Mouse (Mus musculus): ENCODE measurements around the gene Ntng2. TPM values are rescaled to one million over a fixed set of nuclear protein-coding genes. Genes with fewer than 3 reads are reported as not detected.

Ntng2 gene
- total and polyA plus RNA-seq, 3 experiments, result 5.4 to 19.1 TPM; not detected in 1

- no peaks in the 10 kb centered on the region; a peak in 1 of 4 replicates for H3K36me3 ChIP-seq (ENCODE audit: control insufficient read depth in 1 of 2, insufficient read depth in 2 of 2, low read length in 2 of 2)
- H3K27me3 ChIP-seq (ENCODE audit: control insufficient read depth in 1 of 2, insufficient read depth in 2 of 2, low read length in 2 of 2), result no peaks in the 10 kb centered on the region
- TF ChIP-seq CHD1 (IDR thresholded peaks at IDR 0.05; ENCODE audit: low read depth, low read length) (no peak), UBTF (IDR thresholded peaks at IDR 0.05; ENCODE audit: borderline replicate concordance, insufficient read depth, low read depth, low read length) (no peak), POLR2AphosphoS5 (IDR thresholded peaks at IDR 0.05; ENCODE audit: borderline replicate concordance, low read depth, low read length) (no peak)
- H3K9ac ChIP-seq (ENCODE audit: control insufficient read depth, low read depth, low read length, poor library complexity, severe bottlenecking), result no peak overlapping the region
- DNase-seq (ENCODE audit: low read depth, low spot score), result no peak
- H3K27ac ChIP-seq (ENCODE audit: control insufficient read depth, low read depth, low read length), result no peak overlapping the region
- H3K9me3 ChIP-seq (replicated peaks; ENCODE audit: insufficient read depth, low read length), result no peaks in the 10 kb centered on the region
- H3K4me1 ChIP-seq (ENCODE audit: control insufficient read depth in 1 of 2, insufficient read depth in 2 of 2, low read length in 2 of 2), result peaks cover 0 to 7% of the 10 kb centered on the region in 2 experiments; a peak in 2 of 4 replicates
- H3K79me2 ChIP-seq (ENCODE audit: control insufficient read depth, insufficient read depth, low read length, poor library complexity), result peaks cover 21% of the 10 kb centered on the region
- H3K4me3 ChIP-seq (ENCODE audit: control insufficient read depth in 1 of 2, insufficient read depth in 1 of 2, low read depth in 2 of 2, low read length in 2 of 2), result no peak overlapping the region
Observed at GRCm38 (mm10) chr2:29248551-29248950, 4.3 kb downstream of the Ntng2 start.

GRCm38 (mm10) chr2:29247386-29247785, 5.4 kb downstream of the Ntng2 start:
- Histone ChIP-seq H3K36me3 (ENCODE audit: control insufficient read depth in 1 of 2, insufficient read depth in 2 of 2, low read length in 2 of 2) (no peaks in the 10 kb centered on the region; a peak in 1 of 4 replicates), H3K27ac (ENCODE audit: control insufficient read depth, low read depth, low read length) (no peak overlapping the region), H3K4me1 (ENCODE audit: control insufficient read depth in 1 of 2, insufficient read depth in 2 of 2, low read length in 2 of 2) (peaks cover 0 to 7% of the 10 kb centered on the region in 2 experiments; a peak in 2 of 4 replicates), H3K4me3 (ENCODE audit: control insufficient read depth in 1 of 2, insufficient read depth in 1 of 2, low read depth in 2 of 2, low read length in 2 of 2) (no peak overlapping the region), H3K79me2 (ENCODE audit: control insufficient read depth, insufficient read depth, low read length, poor library complexity) (peaks cover 17% of the 10 kb centered on the region), H3K27me3 (ENCODE audit: control insufficient read depth in 1 of 2, insufficient read depth in 2 of 2, low read length in 2 of 2) (no peaks in the 10 kb centered on the region), H3K9me3 (replicated peaks; ENCODE audit: insufficient read depth, low read length) (no peaks in the 10 kb centered on the region), H3K9ac (ENCODE audit: control insufficient read depth, low read depth, low read length, poor library complexity, severe bottlenecking) (no peak overlapping the region)
- TF ChIP-seq GABPA (IDR thresholded peaks at IDR 0.05; ENCODE audit: low read depth, low read length), result no peak
- TF ChIP-seq SMC3 (IDR thresholded peaks at IDR 0.05; ENCODE audit: low read depth, low read length), result no peak
- TF ChIP-seq RCOR1 (IDR thresholded peaks at IDR 0.05; ENCODE audit: low read depth, low read length), result no peak
- TF ChIP-seq MAZ (IDR thresholded peaks at IDR 0.05; ENCODE audit: low read depth, low read length), result no peak
- TF ChIP-seq ELF1 (IDR thresholded peaks at IDR 0.05; ENCODE audit: low read depth, low read length), result no peak
- no peak for DNase-seq (ENCODE audit: low read depth, low spot score)

- H3K4me1 ChIP-seq (ENCODE audit: control insufficient read depth in 1 of 2, insufficient read depth in 2 of 2, low read length in 2 of 2), result peaks cover 0 to 7% of the 10 kb centered on the region in 2 experiments; a peak in 2 of 4 replicates
- no peak overlapping the region for H3K4me3 ChIP-seq (ENCODE audit: control insufficient read depth in 1 of 2, insufficient read depth in 1 of 2, low read depth in 2 of 2, low read length in 2 of 2)
Observed at GRCm38 (mm10) chr2:29246891-29247290, 5.9 kb downstream of the Ntng2 start.

More at GRCm38 (mm10) chr2:29246891-29247290, 5.9 kb downstream of the Ntng2 start:
- Histone ChIP-seq H3K9me3 (replicated peaks; ENCODE audit: insufficient read depth, low read length) (no peaks in the 10 kb centered on the region), H3K36me3 (ENCODE audit: control insufficient read depth in 1 of 2, insufficient read depth in 2 of 2, low read length in 2 of 2) (no peaks in the 10 kb centered on the region; a peak in 1 of 4 replicates), H3K9ac (ENCODE audit: control insufficient read depth, low read depth, low read length, poor library complexity, severe bottlenecking) (no peak overlapping the region), H3K79me2 (ENCODE audit: control insufficient read depth, insufficient read depth, low read length, poor library complexity) (peaks cover 12% of the 10 kb centered on the region), H3K27ac (ENCODE audit: control insufficient read depth, low read depth, low read length) (no peak overlapping the region), H3K27me3 (ENCODE audit: control insufficient read depth in 1 of 2, insufficient read depth in 2 of 2, low read length in 2 of 2) (no peaks in the 10 kb centered on the region)
- no peak for TF ChIP-seq ZC3H11A (IDR thresholded peaks at IDR 0.05; ENCODE audit: low read depth, low read length)
- TF ChIP-seq UBTF (IDR thresholded peaks at IDR 0.05; ENCODE audit: borderline replicate concordance, insufficient read depth, low read depth, low read length), result no peak
- no peak for TF ChIP-seq RCOR1 (IDR thresholded peaks at IDR 0.05; ENCODE audit: low read depth, low read length)
- TF ChIP-seq GABPA (IDR thresholded peaks at IDR 0.05; ENCODE audit: low read depth, low read length), result no peak
- no peak for TF ChIP-seq POLR2AphosphoS2 (IDR thresholded peaks at IDR 0.05; ENCODE audit: low read length)
- no peak for TF ChIP-seq SMC3 (IDR thresholded peaks at IDR 0.05; ENCODE audit: low read depth, low read length)
- no peak for DNase-seq (ENCODE audit: low read depth, low spot score)

Measured in MEL (cell line).